Mouse (Mus musculus) bone marrow, adult 2 months (tissue): ENCODE measurements around the gene Gm29735.

ENCODE experiments used
- CTCF ChIP-seq: fragments of 200-500 bp; IDR thresholded peaks from 2 replicates; pipeline ENCODE4 v1.5.1; 2011; ENCODE audit warnings: low read length, control low read depth; ENCODE audit not compliant: control insufficient read depth, insufficient read depth
- POLR2A ChIP-seq: fragments of 200-500 bp; IDR thresholded peaks from 2 replicates; pipeline ENCODE4 v1.6.1; 2011; ENCODE audit warnings: low read depth, mild to moderate bottlenecking, control low read depth, low read length, borderline replicate concordance; ENCODE audit not compliant: control insufficient read depth

DNA sequence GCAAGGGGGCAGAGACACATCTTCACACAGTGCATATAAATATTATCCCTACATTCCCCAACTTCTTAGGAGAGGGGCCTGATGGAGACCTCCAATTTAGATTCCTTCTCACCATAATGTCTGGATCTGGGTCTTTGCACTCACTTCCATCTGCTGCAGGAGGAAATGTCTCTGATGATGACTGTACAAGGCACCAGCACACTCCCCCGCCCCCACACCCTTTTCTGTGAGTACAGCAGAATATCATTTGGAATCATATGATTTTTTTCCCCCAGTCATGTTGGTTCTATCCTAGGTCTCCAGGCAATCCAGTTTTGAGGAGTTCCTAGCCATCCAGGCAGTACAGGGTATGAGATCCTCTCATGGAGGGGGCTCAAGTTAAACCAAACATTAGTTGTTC lies 21.8 kb upstream of the Gm29735 start:
- no peak for TF ChIP-seq CTCF
- TF ChIP-seq POLR2A, result no peak
